Mouse (Mus musculus) stomach, postnatal 0 days (tissue): ENCODE data around the gene Sec22a.

Experiments
- CTCF ChIP-seq: IDR thresholded peaks from 2 replicates; pipeline ENCODE4 v1.5.1; 2016; ENCODE audit warnings: antibody characterized with exemption, low read depth, mild to moderate bottlenecking, moderate library complexity
- EP300 ChIP-seq: optimal IDR thresholded peaks from 2 replicates; pipeline ENCODE3; 2016; ENCODE audit warnings: antibody characterized with exemption

DNA sequence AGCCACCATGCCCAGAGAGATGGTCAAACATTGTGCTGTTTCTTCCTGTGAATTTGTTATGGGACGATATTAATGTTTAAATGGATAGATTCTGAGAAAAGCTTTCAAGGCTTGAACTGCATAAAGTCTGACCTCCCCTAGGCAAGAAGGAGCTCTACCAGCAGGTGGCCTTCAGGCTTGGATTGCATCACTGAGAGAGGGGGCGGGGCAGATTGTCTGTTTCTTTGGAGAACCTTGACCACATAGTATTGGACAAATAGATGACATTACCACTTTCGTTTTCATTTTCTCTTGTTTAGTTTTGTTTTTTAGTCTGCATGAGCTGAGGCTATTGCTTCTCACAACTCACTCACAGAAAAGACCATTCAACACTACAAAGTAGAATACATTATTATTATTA is 15.6 kb upstream of the Sec22a start:
- TF ChIP-seq CTCF: peak; percentile 40; the same call in 1 of the 2 replicates
- TF ChIP-seq EP300: no peak
